Mouse (Mus musculus) cerebellum, adult 11 months (tissue): ENCODE measurements around the gene Galntl6.
"Not testable (repeated sequence)": the region's sequence is repeated elsewhere in the genome, so short reads cannot be mapped to it uniquely, and the experiment has no call there.

ENCODE experiments used
- DNase-seq: peaks from one replicate; pipeline ENCODE4 v3.0.0; 2022

The Galntl6 gene

GRCm38 (mm10) chr8:58597834-58598233 is 314.6 kb downstream of the Galntl6 start:
- DNase-seq = no peak

- DNase-seq = no peak
Measured at GRCm38 (mm10) chr8:58575346-58575745, 337.1 kb downstream of the Galntl6 start.

DNA sequence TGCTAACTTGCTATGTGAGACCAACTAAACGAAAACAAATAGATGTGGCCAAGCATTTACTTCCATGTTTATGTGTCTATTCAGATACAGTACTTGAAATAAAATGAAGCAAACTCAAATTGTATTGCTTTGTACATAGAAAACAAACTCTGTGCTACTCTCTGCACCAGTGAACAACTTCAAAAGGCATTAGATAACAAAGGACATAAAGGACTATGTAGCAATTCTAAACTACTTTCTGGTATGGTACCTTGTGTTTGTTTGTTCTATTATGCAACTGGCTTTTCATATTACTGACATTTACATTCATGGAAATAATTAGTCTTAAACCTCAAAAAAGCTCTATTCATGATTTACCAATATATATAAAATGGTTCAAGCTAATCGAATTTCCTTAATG is 344.4 kb downstream of the Galntl6 start:
- no peak for DNase-seq

DNA sequence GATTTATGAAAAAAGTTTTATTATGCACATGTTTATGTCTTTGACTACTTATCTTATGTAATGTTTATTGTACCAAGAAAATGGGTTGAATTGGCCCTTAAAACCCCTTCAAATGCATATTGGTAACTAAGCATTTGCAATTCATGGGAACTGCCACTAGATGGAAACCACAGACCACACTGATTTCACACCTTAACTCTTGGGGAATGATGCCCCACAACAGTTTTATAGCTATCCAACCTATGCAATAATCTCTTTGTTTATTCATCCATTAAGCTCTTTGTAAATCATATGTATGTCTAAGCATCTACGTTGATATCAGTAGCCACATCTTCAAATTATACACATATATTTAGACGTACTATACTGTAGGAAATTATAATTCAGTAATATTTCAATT is 346.3 kb downstream of the Galntl6 start:
- no peak for DNase-seq

GRCm38 (mm10) chr8:58535781-58536180 is 376.7 kb downstream of the Galntl6 start:
- DNase-seq = peak; percentile 29

DNA sequence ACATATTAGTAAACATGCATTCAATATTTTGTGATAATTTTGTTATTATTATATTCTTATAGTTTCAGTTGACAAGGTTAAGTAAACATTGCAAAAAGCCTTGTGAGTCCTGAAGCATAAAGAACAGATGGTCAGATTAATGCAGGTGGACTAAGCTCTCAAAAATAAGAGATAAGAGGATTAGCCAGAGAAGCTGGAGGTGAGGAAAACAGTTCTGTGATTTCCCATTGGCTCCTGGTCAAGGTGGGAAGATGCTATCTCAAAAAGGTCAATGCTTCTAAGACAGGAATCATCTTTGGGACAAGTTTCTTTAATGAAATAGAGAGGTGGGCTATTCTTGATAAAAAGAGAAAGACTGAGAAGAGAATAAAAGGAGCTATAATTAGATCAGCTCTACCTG is 377.8 kb downstream of the Galntl6 start:
- peak; percentile 7 for DNase-seq

DNA sequence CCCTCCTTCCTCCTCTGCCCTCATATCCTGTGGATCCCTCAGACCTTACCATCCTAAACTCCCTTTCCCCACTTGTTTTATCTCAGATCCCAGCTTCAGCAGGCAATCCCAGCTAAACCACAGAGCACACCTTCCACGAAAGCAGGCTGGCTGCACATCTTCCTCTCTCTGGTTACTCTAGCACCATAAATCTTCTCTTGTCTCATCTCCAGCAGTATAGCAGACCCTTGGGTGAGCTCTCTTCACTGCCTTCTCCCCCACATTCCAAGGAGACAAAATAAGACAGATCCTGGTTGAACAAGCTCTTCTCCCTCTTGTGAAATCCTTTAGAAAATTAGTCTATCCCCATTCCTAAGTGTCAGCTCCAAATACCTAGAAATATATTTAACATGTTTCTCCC is 389.0 kb downstream of the Galntl6 start:
- DNase-seq = no peak

GRCm38 (mm10) chr8:58521932-58522331 is 390.5 kb downstream of the Galntl6 start:
- no peak for DNase-seq

GRCm38 (mm10) chr8:58510516-58510915 is 401.9 kb downstream of the Galntl6 start:
- no peak for DNase-seq

GRCm38 (mm10) chr8:58509051-58509450 is 403.4 kb downstream of the Galntl6 start:
- DNase-seq = no peak

DNA sequence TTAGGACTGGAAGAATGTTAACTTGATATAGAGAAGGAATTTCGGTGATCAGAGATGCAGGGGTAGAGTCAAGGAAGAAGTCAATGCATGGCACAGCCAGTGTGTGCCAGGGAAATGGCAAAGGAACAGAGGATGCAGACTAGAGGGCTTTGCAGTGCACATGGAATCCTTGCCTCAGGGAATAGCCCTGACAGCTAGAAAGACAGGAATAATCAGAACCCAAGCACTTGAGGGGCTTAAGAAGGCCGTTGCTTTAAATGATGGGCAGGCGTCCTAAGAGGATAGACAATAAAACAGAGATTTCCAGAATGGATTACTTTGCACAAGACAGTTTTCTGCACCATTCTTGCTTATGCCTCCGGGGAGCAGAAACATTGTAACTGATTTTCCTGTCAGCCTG is 425.3 kb downstream of the Galntl6 start:
- DNase-seq = no peak

DNA sequence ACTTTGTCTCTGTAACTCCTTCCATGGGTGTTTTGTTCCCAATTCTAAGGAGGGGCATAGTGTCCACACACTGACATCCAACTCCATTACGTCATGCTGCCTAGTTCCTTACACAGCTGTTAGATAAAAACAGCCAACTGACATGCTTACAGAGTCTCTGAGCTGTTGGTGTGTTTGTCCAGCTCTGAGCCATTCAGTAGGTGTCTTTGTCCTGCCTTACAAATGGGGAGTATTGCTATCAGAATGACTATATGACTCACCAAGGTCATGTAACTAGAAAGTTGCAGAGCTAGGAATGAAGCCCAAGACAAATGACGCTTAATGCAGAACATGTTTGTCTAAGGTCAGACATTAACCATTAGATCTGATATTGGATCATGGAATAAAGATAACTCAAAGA is 449.1 kb downstream of the Galntl6 start:
- not testable (repeated sequence) for DNase-seq

- no peak for DNase-seq
Measured at GRCm38 (mm10) chr8:58442696-58443095, 469.7 kb downstream of the Galntl6 start.

DNA sequence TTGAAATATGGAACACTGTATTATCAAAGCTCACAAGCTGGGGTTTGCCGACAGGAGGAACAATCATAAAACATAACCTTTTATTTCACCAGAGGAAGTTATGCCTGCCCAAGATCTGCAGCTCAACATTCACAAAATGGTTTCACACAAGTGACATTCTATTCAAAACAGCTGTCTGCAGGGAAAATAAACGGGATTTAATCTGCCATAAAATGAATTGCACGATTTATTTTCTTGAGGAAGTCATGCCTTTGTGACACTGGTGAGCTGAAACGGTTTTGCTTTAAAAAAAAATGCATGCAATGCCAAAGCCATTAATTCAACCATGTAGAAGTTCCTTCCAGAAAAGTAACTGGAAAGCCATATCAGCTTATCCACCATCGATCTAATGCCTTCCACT is 494.0 kb downstream of the Galntl6 start:
- DNase-seq = no peak

DNA sequence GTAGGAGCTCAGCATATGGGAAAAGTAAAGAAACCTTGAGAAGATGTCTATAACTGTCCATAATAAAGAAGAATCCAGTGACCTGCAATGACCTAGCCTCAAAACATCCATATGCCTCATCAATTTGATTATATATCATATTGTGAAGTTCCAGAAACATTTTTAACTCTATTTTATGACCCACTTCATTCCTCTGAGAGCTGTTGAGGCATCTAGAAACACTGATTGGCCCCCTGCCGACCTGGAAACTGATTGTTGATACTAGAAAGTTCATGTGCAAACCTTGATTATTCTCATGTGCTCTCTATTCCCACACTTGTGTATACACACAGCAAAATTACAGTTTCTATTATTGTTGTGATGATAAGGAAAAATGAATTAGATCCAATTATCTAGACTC is 494.9 kb downstream of the Galntl6 start:
- no peak for DNase-seq

DNA sequence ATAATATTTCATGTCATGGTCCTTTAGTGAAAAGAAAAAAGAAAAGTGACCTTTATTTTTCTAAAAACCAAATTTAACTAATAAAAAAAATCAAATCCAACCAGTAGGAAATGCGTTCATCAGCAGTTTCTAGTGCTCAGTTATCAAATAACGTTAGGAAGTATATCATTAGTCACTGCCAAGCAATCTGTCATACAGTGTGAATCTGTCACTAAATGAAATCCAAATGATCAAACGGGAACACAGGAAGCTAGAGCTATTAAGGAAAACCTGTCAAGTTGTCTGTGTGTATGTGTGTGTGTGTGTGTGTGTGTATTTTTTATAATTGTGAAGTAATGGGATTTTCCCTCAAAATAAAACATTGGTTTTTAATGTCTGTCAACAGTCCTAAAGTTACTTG is 515.9 kb downstream of the Galntl6 start:
- no peak for DNase-seq

DNA sequence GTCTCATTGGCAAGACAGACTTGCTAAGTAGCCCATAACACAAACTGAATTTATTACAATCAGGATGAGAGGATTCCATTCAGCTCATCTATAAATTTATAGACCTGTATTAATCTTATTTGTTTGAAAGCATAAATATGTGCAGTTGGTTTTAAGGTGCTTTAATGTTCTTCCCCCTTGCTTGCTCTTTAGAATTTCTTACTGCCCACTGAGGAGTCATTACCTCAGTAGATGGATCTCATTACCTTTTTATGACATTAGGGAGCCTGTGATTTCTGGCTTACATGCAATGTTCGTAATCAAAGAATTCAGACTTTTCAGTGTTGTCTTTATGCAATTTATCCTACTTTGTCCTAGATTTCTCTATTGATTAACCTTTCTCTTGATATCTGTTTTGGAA is 516.6 kb downstream of the Galntl6 start:
- DNase-seq = no peak

GRCm38 (mm10) chr8:58372389-58372788 is 540.1 kb downstream of the Galntl6 start:
- no peak for DNase-seq

DNA sequence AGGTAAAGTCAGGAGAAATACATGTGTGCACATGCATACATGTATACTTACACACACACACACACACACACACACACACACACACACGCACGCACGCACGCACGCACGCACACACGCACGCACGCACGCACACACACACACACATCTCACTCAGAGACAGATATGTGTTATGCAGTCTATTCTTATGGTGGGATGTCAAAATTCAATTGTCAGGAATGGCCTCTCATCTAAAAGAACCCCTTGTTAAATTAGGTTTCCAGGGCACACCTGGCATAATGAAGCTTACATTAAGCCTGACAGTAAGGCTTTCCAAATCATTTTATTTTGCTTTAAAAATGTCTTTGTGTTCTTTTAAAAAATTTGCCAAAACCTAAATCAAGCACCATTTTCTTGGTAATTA is 540.5 kb downstream of the Galntl6 start:
- no peak for DNase-seq

DNA sequence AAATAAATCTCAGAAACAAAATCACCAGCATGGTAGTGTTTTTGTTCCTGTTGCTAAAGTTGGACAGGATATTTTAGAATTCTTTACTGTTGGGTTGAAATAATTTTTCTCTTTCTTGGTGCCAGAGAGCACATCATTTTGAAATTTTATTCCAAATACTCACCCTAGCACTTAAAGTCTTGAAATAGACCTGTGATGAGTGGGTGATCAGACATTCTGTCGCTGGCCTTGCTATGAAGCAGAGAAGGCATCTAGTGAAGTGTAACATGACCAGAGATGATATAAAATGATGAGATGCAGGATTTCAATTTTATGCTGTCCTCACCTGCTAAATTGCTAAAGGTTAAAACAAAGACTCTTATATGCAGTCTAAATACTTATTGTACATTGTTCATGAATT is 581.3 kb downstream of the Galntl6 start:
- no peak for DNase-seq

- no peak for DNase-seq
Measured at GRCm38 (mm10) chr8:58313482-58313881, 599.0 kb downstream of the Galntl6 start.

DNA sequence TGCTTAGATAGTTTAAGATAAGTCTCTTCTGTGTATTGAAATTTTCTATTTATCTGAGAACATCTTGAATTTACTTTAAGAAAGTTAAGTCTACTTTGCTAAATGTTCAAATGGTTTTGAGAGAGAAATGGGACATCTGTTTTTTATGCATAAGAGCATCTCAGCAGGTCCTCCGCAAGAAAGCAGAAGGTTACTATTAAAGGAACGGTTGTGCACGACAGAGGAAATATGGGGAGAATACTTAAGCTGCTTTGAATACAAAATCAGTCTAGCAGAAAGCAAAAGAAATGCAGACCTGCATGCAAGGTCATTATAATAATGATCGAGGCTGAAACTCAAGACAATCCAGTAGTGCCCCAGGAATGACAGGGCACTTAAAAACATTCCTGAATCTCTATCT is 621.0 kb downstream of the Galntl6 start:
- no peak for DNase-seq

- no peak for DNase-seq
Measured at GRCm38 (mm10) chr8:58290080-58290479, 622.4 kb downstream of the Galntl6 start.

DNA sequence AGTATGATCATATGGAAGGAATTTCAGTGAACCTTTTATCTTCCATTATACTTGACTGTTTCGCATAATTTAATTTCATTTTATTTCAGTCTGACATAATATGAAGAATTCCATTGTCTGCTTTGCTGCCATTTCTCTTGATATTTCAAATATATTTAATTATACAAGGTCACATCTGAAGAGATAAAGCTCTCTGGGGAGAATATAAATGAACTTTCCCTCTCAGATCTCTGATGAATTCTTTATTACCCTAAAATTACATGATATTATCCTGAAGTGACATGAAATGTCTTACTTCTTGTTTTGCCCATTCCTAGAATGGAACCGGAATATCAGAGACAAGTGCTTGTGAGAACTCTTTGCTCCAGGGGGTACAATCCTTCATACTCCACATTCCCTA is 647.0 kb downstream of the Galntl6 start:
- DNase-seq = no peak

DNA sequence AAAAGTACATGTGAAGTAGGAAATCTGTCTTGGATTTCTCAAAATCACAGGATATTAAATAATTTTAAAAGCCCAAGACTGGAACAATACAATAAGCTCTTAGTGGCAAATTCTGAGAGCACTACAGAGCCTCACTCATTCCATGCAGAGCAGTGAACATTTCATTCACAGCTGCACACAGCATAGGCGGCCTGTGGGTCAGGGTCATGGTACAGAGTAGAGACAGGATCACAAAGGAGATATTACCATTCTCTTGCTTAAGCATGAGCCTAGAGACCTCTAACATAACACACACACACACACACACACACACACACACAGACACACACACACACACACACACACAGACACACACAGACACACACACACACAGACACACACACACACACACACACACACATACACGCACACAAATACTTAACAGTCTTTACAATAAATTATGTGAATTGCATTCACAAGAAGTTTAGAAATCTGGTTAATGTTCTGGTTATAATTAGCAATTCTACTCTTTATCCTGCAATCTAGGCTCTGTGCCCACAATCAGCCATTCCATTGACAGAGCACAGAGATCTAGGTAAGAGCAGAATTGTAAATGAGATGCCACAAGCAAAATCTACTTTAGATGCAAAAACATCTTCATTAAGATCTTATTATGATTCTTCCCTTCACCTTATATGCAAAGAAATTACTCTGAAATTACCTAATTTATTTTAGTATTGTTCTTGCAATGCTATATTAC is 653.7 kb downstream of the Galntl6 start:
- DNase-seq = no peak
